Mouse (Mus musculus): Measurements from ENCODE around the gene Bricd5.
A peak's percentile ranks its signal among the peaks of the same experiment; 100 is the strongest.

The Bricd5 gene

GRCm38 (mm10) chr17:24469336-24469909 is 4.3 kb upstream of the Bricd5 start:
- no peaks in the 10 kb centered on the region for H3K27me3 ChIP-seq (ENCODE audit: insufficient read depth, low read length)
- TF ChIP-seq POU5F1 (IDR thresholded peaks at IDR 0.05; ENCODE audit: borderline replicate concordance, low read length), result no peak
- no peak for TF ChIP-seq CTCF (conservative IDR thresholded peaks at IDR 0.05; ENCODE audit: low read length)
- no peak for TF ChIP-seq NANOG (IDR thresholded peaks at IDR 0.05; ENCODE audit: borderline replicate concordance, low read length)

DNA sequence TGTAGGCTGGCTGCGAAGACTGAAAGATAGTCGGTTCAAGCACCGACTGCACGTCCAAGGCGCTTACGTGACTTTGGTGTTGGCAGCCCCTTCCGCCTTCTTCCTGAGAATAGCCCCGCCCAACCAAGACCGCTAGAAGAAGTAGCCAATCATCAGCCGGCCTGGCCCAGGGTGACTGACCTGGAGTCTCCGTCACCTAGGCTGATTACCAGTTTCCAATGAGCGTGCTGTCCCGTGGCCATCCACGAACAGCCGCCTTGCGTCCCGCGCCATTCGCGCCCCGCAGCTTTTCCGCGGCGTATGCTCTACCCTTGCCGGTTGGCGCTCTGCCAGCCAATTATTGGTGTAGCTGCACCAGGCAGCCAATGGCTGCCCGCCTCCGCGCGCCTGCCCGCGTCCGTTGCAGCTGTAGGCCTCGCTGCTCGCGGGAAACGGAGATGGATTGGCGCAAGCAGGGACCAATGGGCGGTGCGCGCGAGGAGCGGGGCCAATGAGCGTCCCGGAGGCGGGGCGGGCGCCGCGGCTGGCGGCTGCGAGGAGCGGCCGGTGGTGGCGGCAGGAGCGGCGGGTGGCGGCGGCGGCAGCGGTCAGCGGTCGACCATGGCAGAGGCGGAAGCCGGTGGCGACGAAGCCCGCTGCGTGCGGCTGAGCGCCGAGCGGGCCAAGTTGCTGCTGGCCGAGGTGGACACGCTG is 3.6 kb upstream of the Bricd5 start, which contains the start of the genes E4f1 and Pgp:
Gene E4f1 (minus strand): TSS at position 404 of the 693 bp plus-strand sequence.
Gene Pgp (plus strand): TSS at position 483 of the 693 bp plus-strand sequence.
- H3K4me3 ChIP-seq (replicated peaks; ENCODE audit: low read length), result peak within 1 kb of the TSS; percentile 96
- no peaks in the 10 kb centered on the region for H3K27me3 ChIP-seq (ENCODE audit: insufficient read depth, low read length)
- H3K4me1 ChIP-seq (replicated peaks; ENCODE audit: low read depth, low read length), result peaks cover 47% of the 10 kb centered on the region
- H3K36me3 ChIP-seq (ENCODE audit: insufficient read depth, low read length), result peaks cover 58% of the 10 kb centered on the region
- no peak for TF ChIP-seq POU5F1 (IDR thresholded peaks at IDR 0.05; ENCODE audit: borderline replicate concordance, low read length)
- no peak for TF ChIP-seq NANOG (IDR thresholded peaks at IDR 0.05; ENCODE audit: borderline replicate concordance, low read length)
- TF ChIP-seq CTCF (conservative IDR thresholded peaks at IDR 0.05; ENCODE audit: low read length), result no peak
- no peaks in the 10 kb centered on the region for H3K9me3 ChIP-seq (ENCODE audit: low read length)

More at GRCm38 (mm10) chr17:24469336-24469909, 4.3 kb upstream of the Bricd5 start:
- H3K36me3 ChIP-seq (ENCODE audit: insufficient read depth, low read length), result peaks cover 57% of the 10 kb centered on the region
- peaks cover 44% of the 10 kb centered on the region for H3K4me1 ChIP-seq (replicated peaks; ENCODE audit: low read depth, low read length)
- no peaks in the 10 kb centered on the region for H3K9me3 ChIP-seq (ENCODE audit: low read length)
- peak overlapping the region; percentile 96 for H3K4me3 ChIP-seq (replicated peaks; ENCODE audit: low read length)

DNA sequence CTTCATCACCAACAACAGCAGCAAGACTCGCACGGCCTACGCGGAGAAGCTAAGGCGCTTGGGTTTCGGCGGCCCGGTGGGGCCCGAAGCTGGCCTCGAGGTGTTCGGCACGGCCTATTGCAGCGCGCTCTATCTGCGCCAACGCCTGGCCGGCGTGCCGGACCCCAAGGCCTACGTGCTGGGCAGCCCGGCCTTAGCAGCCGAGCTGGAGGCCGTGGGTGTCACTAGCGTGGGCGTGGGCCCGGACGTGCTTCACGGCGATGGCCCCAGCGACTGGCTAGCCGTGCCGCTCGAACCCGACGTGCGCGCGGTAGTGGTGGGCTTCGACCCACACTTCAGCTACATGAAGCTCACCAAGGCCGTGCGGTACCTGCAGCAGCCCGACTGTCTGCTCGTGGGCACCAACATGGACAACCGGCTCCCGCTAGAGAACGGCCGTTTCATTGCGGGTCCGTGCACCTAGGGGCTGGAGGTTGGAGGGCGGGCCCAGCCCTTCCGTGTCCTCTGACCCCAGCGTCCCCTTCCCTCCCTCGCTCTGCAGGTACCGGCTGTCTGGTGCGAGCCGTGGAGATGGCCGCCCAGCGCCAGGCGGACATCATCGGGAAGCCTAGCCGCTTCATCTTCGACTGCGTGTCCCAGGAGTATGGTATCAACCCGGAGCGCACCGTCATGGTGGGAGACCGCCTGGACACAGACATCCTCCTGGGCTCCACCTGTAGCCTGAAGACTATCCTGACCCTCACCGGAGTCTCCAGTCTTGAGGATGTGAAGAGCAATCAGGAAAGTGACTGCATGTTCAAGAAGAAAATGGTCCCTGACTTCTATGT is 2.8 kb upstream of the Bricd5 start:
- no peaks in the 10 kb centered on the region for H3K27me3 ChIP-seq (ENCODE audit: insufficient read depth, low read length)
- TF ChIP-seq NANOG (IDR thresholded peaks at IDR 0.05; ENCODE audit: borderline replicate concordance, low read length) (no peak), CTCF (conservative IDR thresholded peaks at IDR 0.05; ENCODE audit: low read length) (no peak), POU5F1 (IDR thresholded peaks at IDR 0.05; ENCODE audit: borderline replicate concordance, low read length) (no peak)
- no peaks in the 10 kb centered on the region for H3K9me3 ChIP-seq (ENCODE audit: low read length)
- H3K4me1 ChIP-seq (replicated peaks; ENCODE audit: low read depth, low read length), result peaks cover 47% of the 10 kb centered on the region
- H3K36me3 ChIP-seq (ENCODE audit: insufficient read depth, low read length), result peaks cover 62% of the 10 kb centered on the region
- peak overlapping the region; percentile 96 for H3K4me3 ChIP-seq (replicated peaks; ENCODE audit: low read length)

DNA sequence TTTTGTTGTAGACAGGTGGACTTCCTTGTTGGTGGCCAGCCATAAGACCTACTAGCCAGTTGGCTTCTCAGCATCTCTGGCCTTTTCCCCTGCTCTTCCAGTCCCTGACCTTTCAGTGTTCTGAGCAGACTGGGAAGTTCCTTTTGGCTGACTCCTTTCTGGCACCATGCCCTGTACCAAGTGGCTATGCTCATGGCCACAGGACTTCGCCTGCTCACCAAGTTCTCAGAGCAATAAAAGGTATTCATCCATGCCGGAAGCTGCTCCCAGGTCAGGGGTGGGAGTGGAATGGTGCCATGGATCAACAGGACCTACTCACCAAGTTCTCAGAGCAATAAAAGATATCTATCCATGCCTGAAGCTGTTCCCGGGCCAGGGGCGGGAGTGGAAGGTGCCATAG is 1.2 kb upstream of the Bricd5 start:
- Histone ChIP-seq H3K9me3 (ENCODE audit: low read length) (no peaks in the 10 kb centered on the region), H3K36me3 (ENCODE audit: insufficient read depth, low read length) (peaks cover 66% of the 10 kb centered on the region)
- TF ChIP-seq CTCF (conservative IDR thresholded peaks at IDR 0.05; ENCODE audit: low read length) (no peak), NANOG (IDR thresholded peaks at IDR 0.05; ENCODE audit: borderline replicate concordance, low read length) (no peak), POU5F1 (IDR thresholded peaks at IDR 0.05; ENCODE audit: borderline replicate concordance, low read length) (no peak)

GRCm38 (mm10) chr17:24474557-24474956 is 873 bp downstream of the Bricd5 start:
- Histone ChIP-seq H3K9me3 (ENCODE audit: low read length) (no peaks in the 10 kb centered on the region), H3K36me3 (ENCODE audit: insufficient read depth, low read length) (peaks cover 72% of the 10 kb centered on the region), H3K4me3 (replicated peaks; ENCODE audit: low read length) (no peak overlapping the region), H3K27me3 (ENCODE audit: insufficient read depth, low read length) (no peaks in the 10 kb centered on the region), H3K4me1 (replicated peaks; ENCODE audit: low read depth, low read length) (peaks cover 56% of the 10 kb centered on the region)
- TF ChIP-seq POU5F1 (IDR thresholded peaks at IDR 0.05; ENCODE audit: borderline replicate concordance, low read length), result no peak
- TF ChIP-seq NANOG (IDR thresholded peaks at IDR 0.05; ENCODE audit: borderline replicate concordance, low read length), result no peak
- TF ChIP-seq CTCF (conservative IDR thresholded peaks at IDR 0.05; ENCODE audit: low read length), result no peak

More for the DNA sequence above, 1.2 kb upstream of the Bricd5 start:
- H3K27me3 ChIP-seq (ENCODE audit: insufficient read depth, low read length), result no peaks in the 10 kb centered on the region
- peaks cover 52% of the 10 kb centered on the region for H3K4me1 ChIP-seq (replicated peaks; ENCODE audit: low read depth, low read length)
- peak overlapping the region; percentile 96 for H3K4me3 ChIP-seq (replicated peaks; ENCODE audit: low read length)

DNA sequence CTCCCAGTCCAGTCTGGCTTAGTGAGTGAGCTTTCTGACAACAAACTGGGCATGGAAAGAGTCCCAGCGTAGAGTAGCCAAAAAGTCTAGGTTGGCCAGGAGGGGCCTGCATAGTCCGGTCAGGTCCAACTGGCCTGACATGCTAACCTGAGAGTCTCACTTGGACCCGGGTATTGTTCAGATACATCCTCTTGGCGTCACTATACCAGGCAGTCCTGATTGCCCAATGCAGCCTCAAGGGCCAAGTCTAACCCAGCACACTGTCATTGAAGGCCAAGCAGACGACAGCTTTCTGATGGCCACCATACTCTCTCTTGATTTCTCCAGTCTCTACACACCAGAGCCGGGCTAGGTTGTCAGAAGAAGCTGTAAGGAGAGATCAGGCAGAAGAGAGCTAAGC is 1.9 kb downstream of the Bricd5 start:
- H3K9me3 ChIP-seq (ENCODE audit: low read length), result no peaks in the 10 kb centered on the region
- no peak overlapping the region for H3K4me3 ChIP-seq (replicated peaks; ENCODE audit: low read length)
- no peaks in the 10 kb centered on the region for H3K27me3 ChIP-seq (ENCODE audit: insufficient read depth, low read length)
- H3K36me3 ChIP-seq (ENCODE audit: insufficient read depth, low read length), result peaks cover 72% of the 10 kb centered on the region
- peaks cover 66% of the 10 kb centered on the region for H3K4me1 ChIP-seq (replicated peaks; ENCODE audit: low read depth, low read length)
- TF ChIP-seq POU5F1 (IDR thresholded peaks at IDR 0.05; ENCODE audit: borderline replicate concordance, low read length), result no peak
- no peak for TF ChIP-seq CTCF (conservative IDR thresholded peaks at IDR 0.05; ENCODE audit: low read length)
- no peak for TF ChIP-seq NANOG (IDR thresholded peaks at IDR 0.05; ENCODE audit: borderline replicate concordance, low read length)

- H3K4me1 ChIP-seq (replicated peaks; ENCODE audit: low read depth, low read length), result peaks cover 65% of the 10 kb centered on the region
- TF ChIP-seq CTCF (conservative IDR thresholded peaks at IDR 0.05; ENCODE audit: low read length), result no peak
- no peak for TF ChIP-seq POU5F1 (IDR thresholded peaks at IDR 0.05; ENCODE audit: borderline replicate concordance, low read length)
- TF ChIP-seq NANOG (IDR thresholded peaks at IDR 0.05; ENCODE audit: borderline replicate concordance, low read length), result no peak
- peaks cover 69% of the 10 kb centered on the region for H3K36me3 ChIP-seq (ENCODE audit: insufficient read depth, low read length)
- H3K27me3 ChIP-seq (ENCODE audit: insufficient read depth, low read length), result no peaks in the 10 kb centered on the region
- H3K9me3 ChIP-seq (ENCODE audit: low read length), result no peaks in the 10 kb centered on the region
- H3K4me3 ChIP-seq (replicated peaks; ENCODE audit: low read length), result no peak overlapping the region
Observed at GRCm38 (mm10) chr17:24476022-24476776, 2.5 kb downstream of the Bricd5 start.
